Mouse (Mus musculus): ENCODE measurements around the gene Cntnap5c.

Cntnap5c gene

DNA sequence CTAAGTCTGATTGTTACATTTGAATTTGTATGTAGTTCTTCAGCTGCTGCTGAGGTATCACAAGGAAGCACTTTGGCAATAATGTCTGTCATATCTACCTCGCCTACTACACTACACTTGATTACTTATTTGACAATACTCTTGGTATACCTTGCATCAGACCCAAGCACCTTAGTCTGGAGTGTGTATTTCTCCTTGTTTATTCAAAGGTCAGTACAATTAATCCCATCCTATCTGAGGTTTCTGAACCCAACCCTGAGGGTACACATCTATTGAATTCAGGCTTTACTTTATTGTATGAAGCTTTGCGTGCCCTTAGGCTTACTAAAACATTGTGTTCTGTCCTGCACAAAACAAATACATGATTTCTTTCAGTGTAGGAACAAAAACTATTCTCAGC lies 235.1 kb downstream of the Cntnap5c start:
- DNase-seq: no peak

DNA sequence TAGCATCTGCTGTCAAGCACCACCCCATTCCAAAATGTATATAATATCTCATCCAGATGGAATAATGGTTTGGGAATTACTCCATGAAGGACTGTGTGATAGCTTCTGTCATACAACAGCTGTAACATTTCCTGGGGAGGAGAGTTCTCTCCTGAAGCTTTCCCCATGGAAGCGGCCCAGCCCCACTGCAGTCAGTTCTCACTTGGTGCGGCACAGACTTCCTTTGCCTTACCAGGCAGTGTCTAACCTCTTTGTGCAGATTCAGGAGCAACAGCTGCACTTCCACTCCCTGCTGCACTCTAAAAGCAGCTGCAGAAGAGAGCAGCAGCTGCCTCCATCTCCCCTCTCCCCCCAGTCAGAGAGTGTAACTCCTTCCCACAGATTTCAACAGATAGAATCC lies 271.8 kb downstream of the Cntnap5c start:
- DNase-seq: no peak

GRCm38 (mm10) chr17:58045149-58045548 lies 275.8 kb downstream of the Cntnap5c start:
- DNase-seq: no peak

- DNase-seq: no peak
Observed at GRCm38 (mm10) chr17:58069912-58070311, 300.5 kb downstream of the Cntnap5c start.

- no peak for DNase-seq
Observed at GRCm38 (mm10) chr17:58082676-58083075, 313.3 kb downstream of the Cntnap5c start.

DNA sequence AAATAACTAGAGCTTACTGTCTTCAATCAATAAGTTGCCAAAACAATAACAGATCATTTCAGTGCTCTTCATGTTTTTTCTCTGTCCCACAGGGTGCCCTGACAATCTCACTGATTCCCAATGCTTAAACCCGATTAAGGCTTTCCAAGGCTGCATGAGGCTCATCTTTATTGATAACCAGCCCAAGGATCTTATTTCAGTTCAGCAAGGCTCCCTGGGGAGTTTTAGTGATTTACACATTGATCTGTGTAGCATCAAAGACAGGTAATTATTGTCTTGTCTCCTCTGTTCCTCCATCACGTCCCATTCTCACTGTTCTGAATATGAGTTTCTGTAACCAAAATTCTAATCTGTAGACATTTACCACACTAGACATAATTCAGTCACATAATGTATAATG lies 335.1 kb downstream of the Cntnap5c start:
- DNase-seq: no peak

DNA sequence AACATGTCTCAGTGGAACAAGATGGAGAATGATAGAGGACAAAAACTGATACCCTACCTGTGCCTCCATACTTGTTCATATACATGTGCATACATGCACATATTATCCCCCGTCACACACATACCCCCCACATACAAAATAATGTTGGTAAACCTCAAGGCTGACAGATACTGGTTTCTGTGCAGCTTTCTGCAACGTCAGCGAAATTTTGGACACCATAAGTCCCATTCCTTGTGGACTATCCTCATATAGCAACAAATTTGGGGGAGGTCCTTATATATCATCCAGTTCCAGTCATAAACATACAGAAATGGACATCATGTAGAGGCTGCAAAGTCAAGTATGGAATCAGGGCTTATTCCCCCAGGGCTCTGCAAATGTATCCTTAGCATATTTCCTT lies 338.5 kb downstream of the Cntnap5c start:
- no peak for DNase-seq

GRCm38 (mm10) chr17:58108335-58108734 lies 339.0 kb downstream of the Cntnap5c start:
- no peak for DNase-seq

DNA sequence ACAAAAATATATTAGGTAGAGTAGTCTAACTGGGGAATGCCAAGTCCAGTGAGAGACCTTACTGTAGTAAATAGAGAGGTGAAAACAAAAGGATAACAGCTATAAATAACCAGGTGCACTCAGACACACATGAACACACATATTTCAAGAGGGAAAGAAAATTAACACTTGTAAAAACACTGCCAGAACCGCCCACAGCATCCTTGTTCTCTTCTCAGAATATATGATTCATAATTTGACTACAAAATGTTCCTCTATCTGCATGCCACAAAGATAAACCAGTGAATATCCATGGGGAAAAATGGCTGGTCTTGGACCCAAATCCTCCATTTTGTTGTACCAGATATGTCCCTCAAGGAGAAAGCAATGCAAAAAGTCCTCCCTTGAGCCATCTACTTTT lies 417.8 kb downstream of the Cntnap5c start:
- DNase-seq: no peak

GRCm38 (mm10) chr17:58201148-58201547 lies 431.8 kb downstream of the Cntnap5c start:
- DNase-seq: no peak

DNA sequence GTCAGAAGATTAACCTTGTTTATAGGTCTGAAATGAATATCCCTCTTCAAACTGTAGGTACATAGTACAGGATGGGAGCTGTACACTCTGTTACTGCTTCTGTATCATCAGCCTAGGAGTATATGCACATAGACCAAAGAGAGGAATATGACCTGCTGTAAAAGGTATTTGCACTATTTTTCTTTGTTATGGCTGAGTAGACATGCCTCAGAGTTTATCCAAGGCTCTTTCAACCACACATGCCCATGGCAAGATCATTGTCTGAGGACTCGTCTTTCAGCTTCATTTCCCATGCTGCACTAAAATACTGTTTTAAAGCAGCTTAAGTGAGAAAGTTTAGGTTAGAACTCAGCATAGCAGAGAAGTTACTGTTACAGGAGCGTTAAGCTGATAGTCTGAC lies 498.7 kb downstream of the Cntnap5c start:
- DNase-seq: no peak

DNA sequence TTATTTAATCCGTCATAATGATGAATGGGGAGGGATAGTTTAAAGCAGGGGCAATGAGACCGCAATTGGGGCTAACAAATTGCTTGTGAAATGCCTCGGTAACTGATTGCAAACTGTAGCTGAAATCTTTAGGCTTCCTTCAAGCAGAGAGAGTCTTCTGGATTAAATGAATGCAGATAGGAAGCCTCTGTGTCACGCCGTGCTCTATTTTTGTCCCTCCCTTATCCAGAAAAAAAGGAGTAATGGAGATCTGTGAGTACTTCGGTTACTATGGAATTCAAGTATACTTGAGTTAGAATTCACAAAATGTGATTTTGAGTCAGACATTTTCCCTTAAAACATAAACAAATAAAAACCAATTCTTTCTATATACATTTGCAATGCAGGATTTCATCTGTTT lies 581.9 kb downstream of the Cntnap5c start:
- no peak for DNase-seq

- no peak for DNase-seq
Observed at GRCm38 (mm10) chr17:58356224-58356623, 586.9 kb downstream of the Cntnap5c start.

DNA sequence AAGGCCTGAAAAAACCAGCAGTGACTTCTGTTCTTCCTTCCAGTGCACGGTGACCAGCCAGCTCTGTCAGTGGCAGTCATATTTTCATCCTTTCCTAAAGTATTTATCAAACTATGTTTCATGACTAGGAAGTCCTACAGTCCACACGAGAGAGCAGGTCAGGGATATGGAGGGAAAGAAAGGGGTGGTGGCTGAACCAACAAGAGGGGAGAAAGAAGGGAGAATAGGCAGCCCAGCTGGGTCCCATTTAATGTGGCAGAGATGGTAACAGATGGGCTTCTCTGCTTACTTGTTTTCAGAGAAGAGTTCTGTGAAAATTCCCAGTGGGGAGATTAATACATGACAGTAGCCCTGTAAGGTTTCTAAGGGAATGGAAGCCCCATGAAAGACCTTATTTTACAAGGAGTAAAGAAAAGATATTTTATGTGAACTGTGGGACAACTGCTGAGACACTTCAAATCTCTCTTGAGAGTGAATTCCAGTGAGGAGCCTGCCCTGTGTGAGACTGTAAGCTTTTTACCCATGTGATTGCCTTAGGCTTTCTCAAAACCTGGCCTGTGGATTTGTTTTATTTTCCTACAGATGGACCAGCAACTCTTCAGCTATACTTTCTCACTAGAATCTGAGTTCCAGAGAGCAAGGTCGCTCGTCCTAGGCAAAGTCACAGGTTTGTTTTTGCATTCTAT lies 594.4 kb downstream of the Cntnap5c start:
- no peak for DNase-seq

DNA sequence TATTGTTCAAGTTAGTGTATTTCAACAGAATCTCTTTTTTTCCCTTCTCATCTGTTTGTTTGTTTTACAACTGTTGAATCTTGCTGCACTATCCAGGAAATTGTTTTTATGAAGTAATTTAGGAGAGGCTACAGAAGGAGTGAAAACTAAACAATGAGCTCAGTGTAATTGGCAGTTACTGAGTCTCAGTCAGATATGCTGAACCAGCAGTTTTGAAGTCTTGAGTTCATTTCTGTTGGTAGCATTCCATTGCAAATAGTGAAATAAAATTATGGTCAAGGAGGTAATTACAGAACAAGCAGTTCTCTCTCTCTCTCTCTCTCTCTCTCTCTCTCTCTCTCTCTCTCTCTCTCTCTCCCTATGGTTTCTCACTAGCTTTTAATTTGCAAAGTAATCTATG lies 600.7 kb downstream of the Cntnap5c start:
- DNase-seq: no peak

DNA sequence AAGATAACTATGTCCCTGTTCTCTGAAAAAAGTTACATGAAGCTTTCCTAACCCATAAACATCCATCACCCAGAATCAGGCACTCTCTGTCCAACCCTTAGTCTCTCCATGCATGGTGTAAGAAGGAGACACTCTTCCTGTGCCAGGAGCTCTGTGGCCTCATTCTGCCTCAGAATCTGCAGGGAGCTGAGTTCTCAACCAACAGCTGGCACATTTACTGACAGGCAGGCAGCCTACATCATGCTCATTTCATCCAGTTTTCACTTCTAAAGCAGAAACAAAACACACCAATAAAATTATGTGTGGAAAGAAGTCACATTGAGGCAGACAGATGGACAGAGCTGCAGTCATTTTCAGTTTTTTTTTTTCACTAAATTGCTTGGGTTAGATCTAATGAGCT lies 638.4 kb downstream of the Cntnap5c start:
- no peak for DNase-seq

GRCm38 (mm10) chr17:58408756-58409155 lies 639.4 kb downstream of the Cntnap5c start:
- DNase-seq: no peak

GRCm38 (mm10) chr17:58437443-58437842 lies 668.1 kb downstream of the Cntnap5c start:
- DNase-seq: no peak

All from thymus, postnatal 36 days (tissue).